Mouse (Mus musculus) granulocyte monocyte progenitor cell, adult 5-6 weeks (primary cell): ENCODE measurements at regions not wholly inside any gene's neighbourhood (a gene's known extent, or its start where the extent isn't known, plus 50 kb on each side); places are given as distances from the start of the nearest gene placed in this dataset.
"Not testable (repeated sequence)": the region's sequence is repeated elsewhere in the genome, so short reads cannot be mapped to it uniquely, and the experiment has no call there.

ENCODE experiments used
- ATAC-seq: replicated peaks from 2 replicates; pipeline ENCODE4 v1.8.0; 2016; ENCODE audit warnings: mild to moderate bottlenecking, moderate TSS enrichment, inconsistent platforms; ENCODE audit not compliant: poor library complexity, severe bottlenecking

DNA sequence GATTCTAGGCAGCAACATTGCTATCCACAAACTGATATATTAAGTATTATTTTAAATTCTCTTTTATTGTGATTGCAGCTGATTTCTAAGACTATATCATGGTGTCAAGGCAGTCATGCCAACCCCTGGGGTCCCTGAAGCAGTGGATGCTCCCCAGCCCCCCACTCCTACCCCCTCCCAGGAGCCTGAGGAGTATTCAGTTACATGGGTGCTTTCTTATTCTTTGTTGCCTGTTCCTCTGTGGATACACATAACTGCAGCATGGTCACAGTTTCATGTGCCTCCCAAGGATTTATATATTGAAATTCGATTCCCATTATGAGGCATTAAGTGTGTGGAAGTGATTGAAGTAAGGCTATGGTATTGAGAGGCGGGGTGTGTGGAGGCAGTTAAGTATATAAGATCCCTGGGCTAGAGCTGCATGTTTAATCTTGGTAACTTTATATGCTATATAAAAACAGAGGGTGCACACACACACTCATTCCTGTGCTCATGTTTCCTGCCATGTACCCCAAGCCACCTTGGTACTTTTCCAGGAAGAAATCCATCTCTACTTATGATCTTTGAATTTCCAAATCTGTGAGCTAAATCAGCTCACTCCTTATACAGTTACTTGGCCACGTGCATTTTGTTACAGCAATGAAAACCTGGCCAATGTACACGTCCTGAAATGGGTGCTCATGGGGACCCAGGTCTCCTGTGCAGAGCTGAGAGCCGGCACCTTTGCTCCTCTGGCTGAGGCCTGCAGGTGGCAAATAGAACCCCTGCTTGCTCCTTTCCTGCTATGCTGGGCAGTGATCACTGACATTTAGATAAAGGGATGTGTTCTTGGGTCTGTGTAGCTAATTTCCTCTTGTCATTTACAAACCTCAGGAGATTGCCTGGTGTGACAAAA, 259.0 kb downstream of the Nek10 start:
- ATAC-seq: no peak

DNA sequence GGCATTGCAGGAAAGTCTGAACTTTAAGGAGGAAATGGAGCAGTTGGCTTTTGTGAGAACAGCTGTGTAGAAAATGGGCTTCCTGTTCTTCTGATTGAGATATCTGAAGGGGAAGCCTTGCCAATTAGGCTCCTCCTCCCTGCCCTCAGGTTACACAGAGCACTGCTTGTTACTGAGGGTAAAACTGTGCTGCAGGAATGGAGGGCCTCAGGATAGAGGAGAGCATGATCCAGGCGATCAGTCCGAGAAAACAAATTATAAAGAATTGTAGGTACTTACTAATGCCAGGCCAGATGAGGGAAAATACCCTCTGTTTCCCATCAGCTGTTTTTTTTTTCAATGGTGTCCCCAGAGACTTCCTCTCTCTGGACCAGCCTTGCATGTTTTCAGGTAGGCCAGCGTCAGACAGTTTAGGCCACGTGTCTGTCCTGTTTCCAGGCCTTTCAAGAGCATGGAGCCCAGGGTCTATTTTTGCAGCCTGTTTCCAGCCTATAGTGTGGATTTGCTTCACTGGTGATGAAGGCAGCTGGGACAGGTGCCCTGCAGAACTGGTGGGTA, 259.7 kb downstream of the Nek10 start:
- peak; percentile 89 for ATAC-seq

DNA sequence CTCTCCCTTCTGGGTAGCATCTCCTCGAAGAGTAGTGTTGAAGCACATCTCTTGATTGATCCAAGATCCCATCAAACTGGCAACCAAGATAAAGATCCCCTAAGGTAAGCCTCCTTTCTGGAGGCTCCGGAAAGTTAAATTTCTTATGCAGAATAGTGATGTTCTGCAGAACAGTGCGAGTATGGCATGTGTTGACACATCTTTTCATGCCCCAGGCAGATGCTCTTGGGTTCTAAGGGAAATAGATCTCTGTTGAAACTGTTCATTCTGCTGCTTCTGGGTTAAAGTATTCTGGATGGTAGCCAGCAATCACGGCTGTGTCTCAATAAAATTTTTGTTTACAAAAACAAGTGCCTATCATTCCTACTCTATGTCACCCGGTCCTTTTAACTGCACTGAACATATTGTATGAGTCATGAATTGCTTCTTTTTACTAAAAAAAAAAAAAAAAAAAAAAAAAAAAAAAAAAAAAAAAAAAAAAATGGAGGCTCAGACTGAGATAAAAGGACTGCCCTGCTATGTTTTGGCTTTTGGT, 261.8 kb downstream of the Nek10 start:
- no peak for ATAC-seq

DNA sequence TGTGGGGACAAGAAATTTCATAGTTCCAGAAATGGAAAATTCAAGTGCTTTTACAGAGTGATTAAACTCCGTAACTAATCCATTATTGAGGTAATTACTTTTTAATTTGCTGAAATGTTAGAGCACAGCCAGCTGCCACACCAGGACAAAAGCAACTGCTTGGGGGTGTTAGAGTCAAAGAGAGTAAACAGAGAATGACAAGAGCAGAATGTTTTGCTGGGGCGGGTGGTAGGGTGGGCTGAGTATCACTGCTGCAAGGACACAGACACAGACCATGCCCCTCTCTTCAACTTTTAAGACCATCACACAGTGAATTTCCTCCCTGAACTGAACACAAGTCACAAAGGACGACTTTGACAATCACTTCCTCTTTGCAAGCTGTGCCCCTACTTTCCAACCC, 272.7 kb downstream of the Nek10 start:
- no peak for ATAC-seq

DNA sequence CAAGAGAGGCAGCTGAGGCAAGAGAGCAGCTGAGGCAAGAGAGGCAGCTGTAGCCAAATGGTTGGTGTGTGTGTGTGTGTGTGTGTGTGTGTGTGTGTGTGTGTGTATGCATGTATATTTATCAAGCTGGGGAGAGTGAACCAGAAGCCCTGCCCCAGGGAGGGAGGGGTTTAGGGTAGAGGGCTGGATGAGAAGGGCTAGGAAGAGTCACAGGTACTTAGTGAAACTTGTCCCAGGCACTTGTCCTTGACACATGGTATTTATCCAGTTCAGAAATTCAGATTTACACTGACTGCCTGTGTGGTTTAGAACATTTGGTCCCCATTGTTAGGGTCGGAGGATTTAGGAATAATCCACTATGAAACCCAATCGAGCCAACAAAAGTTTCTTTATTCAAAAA, 279.7 kb downstream of the Nek10 start:
- no peak for ATAC-seq

DNA sequence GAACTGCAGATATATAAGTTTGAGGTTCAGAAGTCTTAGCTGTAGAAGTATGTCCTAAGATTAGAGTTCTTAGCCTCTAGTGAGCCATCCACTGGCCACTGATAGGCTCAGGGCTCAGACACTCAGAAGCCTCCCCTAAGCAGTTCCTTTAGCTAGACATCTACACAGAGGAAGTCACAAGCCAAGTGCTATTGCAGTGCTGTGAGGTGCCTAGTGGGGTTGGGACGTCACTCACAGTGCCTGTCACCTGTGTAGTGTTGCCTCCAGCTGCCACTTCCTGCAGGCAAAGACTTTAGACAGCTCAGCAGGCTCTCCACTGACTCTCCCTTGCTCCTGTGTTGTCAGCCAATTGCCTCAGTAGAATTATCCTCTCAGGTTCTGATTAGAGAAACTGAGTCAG, 280.6 kb downstream of the Nek10 start:
- no peak for ATAC-seq

DNA sequence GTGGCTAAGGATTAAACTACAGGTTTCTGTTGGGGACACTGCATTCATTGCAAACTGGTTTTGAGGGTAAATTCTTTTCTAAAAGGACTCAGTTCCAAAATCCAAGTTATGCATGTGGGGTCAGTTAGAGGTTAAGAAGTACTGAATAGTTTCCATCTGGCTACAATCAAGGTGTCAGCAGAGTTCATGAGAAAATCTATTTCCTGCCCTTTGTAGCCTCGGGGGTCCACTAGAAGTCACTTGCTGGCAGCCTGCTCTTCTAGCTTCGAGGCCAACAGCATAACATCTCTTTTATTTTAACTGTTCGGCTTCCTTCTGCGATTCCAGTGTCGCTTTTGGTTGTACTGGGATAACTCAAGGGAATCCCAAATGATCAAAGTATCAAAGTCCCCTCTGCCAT, 283.8 kb downstream of the Nek10 start:
- no peak for ATAC-seq

DNA sequence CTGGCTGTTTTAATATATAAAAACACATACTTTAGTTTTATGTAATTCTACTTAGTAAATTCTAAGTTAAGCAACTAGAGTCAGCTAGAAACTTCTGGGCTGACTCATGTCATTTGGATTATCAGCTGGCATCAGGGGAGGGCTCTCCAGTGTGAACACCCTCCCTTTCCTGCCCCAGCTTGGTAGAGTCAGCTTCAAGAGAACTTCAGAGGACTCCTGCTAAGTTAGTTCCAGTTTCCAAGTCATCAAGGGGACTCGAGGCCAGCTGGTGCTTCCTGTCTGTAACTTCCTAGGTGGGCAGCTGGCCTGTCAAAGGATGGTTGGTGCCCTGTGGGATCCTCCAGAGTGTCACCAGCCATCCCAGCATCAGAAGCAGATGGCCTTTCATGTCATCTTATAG, 293.6 kb downstream of the Nek10 start:
- peak; percentile 14; the same call in 1 of the 2 replicates for ATAC-seq

DNA sequence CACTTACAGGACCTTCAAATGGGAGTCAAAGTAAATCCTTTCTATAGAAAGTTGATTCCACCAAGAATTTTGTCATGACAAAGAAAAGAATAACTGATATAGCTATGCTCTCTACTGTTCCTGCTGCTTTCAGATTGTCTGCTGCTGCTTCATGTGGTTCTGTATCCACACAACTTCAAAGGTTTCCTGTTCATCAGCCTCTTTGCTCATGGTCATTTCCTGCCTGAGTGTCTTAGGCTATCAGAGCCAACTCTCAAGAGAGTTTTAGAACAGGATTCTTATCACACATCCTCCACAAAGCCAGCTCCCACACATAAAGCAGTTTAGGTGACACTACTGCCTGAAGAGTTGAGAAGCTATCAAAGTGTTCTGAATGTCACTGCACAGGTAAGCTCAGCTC, 296.7 kb downstream of the Nek10 start:
- ATAC-seq: no peak

DNA sequence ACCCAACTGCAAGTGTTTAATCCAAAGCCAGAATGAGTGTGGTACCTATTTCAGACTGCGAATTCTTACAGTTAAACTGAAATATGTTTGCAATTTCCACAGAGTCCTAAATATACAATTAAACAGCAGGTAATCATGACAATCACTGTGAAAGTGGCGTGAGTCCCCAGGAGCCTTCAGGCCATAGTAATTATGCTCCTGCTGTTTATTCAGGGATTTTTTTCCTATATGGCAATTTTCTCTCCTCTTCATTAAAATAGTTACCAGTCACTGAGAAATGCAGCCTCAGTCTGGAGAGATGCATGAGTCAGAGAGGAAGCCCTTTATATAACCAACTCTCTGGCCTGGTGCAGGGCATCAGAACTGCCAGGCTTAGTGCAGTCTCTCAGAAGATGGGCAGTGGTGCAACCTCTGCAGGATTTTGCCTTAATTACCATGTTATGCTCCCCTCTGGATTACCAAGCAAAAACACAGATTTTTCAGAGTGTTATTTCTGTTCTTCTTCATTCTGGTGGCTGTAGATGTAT, 304.6 kb downstream of the Nek10 start:
- no peak for ATAC-seq

DNA sequence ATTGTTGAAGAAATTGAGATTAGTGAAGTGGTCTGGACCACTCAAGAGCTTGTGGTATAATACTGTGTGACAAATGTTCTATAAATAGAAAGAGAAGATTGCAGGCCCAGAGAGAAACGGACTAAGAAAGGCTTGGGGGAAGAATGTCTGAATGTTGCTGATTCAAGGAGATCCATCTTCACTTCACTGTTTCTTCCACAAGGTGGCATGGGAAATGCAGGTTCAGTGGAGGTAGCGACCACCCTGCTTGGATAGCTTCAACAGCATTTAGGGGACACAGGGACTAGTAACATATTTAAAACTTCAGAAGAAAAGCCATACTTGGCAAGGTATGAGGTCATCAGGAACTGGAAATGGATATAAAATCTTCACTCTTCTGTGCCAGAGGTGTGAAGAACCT, 316.5 kb downstream of the Nek10 start:
- ATAC-seq: no peak

DNA sequence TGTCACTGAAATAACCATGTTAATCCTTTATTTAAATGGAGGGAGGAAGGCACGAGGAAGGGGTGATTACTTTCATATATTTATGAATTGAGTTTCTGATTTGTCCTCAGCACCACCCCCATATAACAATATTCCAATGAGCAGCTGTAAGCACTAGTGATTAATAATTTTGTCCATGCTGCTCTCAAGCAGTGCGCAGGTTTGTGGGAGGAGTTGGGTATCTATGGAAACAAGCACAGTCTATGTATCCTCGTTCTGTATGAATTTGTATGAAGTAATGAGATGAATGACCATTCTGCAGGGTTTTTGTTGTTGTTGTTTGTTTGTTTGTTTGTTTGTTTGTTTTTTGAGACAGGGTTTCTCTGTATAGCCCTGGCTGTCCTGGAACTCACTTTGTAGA, 310.6 kb downstream of the Lrrc3b start:
- ATAC-seq: no peak

DNA sequence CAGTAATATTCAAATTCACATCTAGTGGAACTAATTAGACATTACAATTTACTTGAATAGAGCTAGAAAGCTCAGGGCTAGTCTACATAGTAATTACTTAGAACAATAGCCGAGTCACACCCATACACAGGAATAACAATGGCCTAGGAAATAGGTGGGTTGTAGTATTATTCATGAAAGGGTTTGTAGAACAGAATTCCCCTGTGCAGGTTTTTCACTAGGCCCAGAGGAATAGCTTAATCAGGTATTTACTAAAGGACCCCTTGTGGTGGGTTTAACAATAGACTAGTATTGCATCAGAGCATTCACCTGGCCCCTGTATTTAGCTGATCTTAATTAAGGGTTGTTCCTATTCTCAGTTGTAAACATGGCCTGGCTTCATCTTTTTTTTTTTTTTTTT, 297.9 kb downstream of the Lrrc3b start:
- ATAC-seq: not testable (repeated sequence)

DNA sequence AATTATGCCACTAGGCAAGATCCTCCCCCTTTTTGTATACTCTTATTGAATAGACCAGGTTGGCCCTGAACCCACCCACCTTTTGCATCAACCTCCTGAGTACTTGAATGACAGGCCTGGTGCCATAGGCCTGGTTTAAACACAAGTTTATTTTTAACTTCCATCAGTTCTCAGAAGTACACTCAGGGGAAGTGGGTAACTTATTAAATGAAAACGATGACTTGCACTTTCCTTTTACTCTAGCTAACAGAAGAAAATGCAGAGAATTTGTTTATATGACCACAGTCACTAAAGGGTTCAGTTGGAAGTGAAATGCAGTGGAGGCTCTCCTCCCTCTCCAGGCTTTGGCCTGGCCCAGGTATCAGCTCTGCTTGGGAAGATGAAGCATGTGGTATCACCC, 295.9 kb downstream of the Lrrc3b start:
- ATAC-seq: 0 out of 2 replicates have a peak, but pooled peaks have one; percentile 20

DNA sequence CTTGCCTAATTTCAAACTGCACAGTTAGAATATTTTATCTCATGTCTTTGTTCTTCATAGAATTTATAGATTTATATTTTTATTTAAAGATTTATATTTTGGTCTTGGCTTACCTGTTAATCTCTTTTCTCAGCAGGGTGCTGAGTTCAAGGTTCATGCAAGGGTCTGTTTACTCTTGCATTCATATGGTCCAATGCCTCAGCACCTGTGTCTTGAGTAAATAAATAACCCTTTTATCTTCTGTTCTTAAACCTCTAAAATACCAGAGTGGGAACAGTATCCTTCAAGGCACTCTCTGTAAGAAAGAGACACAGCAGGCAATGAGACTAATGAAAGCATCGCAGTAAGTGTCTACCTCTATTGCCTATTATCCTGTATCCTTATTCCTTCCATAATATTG, 290.3 kb downstream of the Lrrc3b start:
- no peak for ATAC-seq
